Comparison of ENCODE assay signal across 7 mouse cellular contexts in the genomic region with DNA sequence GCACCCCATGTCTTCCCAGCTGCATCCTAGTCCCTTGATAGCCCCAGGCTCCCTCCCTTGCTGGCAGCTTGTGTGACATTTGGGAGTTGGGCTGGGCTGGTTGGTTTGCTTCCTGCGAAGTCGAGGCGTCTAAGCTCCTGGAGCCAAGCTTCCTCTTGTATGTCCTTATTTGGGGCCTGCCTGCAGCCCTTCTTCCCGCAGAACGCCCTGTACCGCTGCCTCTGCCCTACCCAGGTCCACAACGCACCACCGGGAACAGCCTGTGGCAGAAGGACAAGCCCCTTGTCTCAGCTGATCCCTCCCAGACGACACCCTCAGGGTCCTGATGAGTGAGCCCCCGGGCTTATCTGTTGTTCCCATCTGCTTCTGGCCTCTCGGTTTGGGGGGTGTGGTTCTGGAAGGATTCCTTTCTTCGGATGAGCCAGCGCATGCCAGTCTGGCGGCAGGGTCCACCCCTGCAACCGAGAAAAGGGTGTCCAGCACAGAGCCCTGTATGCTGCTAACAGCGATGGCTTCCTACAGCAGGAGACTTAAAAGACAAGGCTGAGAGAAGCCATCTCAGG. TPM values are rescaled to one million over a fixed set of nuclear protein-coding genes. Genes with fewer than 3 reads are reported as not detected.
DNase-seq lines count a peak whose midpoint lies in the region; ATAC-seq and TF ChIP-seq lines count a peak whose summit lies in the region.

No protein-coding gene starts in this region.

- H3K4me1 ChIP-seq in midbrain, postnatal 0 days (ENCODE audit: insufficient read depth, low read length), result no peaks in the 10 kb centered on the region
- no peaks in the 10 kb centered on the region for H3K4me1 ChIP-seq in midbrain, embryonic 15.5 days
- peaks cover 31% of the 10 kb centered on the region for H3K4me1 ChIP-seq in heart, embryonic 15.5 days (replicated peaks)
- H3K4me1 ChIP-seq in liver, adult 2 months (ENCODE audit: control insufficient read depth, insufficient read depth, low read length), result peaks cover 7% of the 10 kb centered on the region; the same call in 1 of the 2 replicates
- H3K4me1 ChIP-seq in stomach, embryonic 16.5 days (ENCODE audit: control insufficient read depth, insufficient read depth, low read length), result peaks cover 26% of the 10 kb centered on the region

- no peaks in the 10 kb centered on the region for H3K36me3 ChIP-seq in midbrain, postnatal 0 days (ENCODE audit: insufficient read depth, low read length)
- H3K36me3 ChIP-seq in midbrain, embryonic 15.5 days (replicated peaks), result no peaks in the 10 kb centered on the region
- H3K36me3 ChIP-seq in heart, embryonic 15.5 days, result no peaks in the 10 kb centered on the region
- H3K36me3 ChIP-seq in liver, adult 2 months (ENCODE audit: control insufficient read depth, insufficient read depth, low read length), result no peaks in the 10 kb centered on the region
- no peaks in the 10 kb centered on the region for H3K36me3 ChIP-seq in stomach, embryonic 16.5 days (ENCODE audit: control insufficient read depth, insufficient read depth, low read length)

- no peak overlapping the region for H3K9ac ChIP-seq in midbrain, postnatal 0 days (replicated peaks; ENCODE audit: low read length, poor library complexity, severe bottlenecking)
- no peak overlapping the region for H3K9ac ChIP-seq in midbrain, embryonic 15.5 days
- H3K9ac ChIP-seq in heart, embryonic 15.5 days, result peak overlapping the region; percentile 50
- peak overlapping the region; percentile 65 for H3K9ac ChIP-seq in liver, adult 2 months (ENCODE audit: low read depth, low read length)
- peak overlapping the region; percentile 66 for H3K9ac ChIP-seq in stomach, embryonic 16.5 days (ENCODE audit: low read length)

- H3K4me3 ChIP-seq in midbrain, postnatal 0 days (ENCODE audit: low read depth, low read length), result no peak overlapping the region
- no peak overlapping the region for H3K4me3 ChIP-seq in midbrain, embryonic 15.5 days
- H3K4me3 ChIP-seq in heart, embryonic 15.5 days, result peak overlapping the region; percentile 37
- peak overlapping the region; percentile 45 for H3K4me3 ChIP-seq in liver, adult 2 months (ENCODE audit: insufficient read depth, low read depth, low read length)
- H3K4me3 ChIP-seq in stomach, embryonic 16.5 days (replicated peaks; ENCODE audit: low read length), result peak overlapping the region; percentile 29

- H3K4me2 ChIP-seq in midbrain, postnatal 0 days (ENCODE audit: low read depth, low read length, poor library complexity, severe bottlenecking), result no peak overlapping the region
- no peak overlapping the region for H3K4me2 ChIP-seq in midbrain, embryonic 15.5 days
- H3K4me2 ChIP-seq in heart, embryonic 15.5 days, result peak overlapping the region; percentile 62
- peak overlapping the region; percentile 46 for H3K4me2 ChIP-seq in stomach, embryonic 16.5 days (ENCODE audit: low read depth, low read length)

- 0 out of 2 replicates have a peak, but pooled peaks cover 4% of the 10 kb centered on the region for H3K27me3 ChIP-seq in midbrain, postnatal 0 days (ENCODE audit: insufficient read depth, low read length)
- H3K27me3 ChIP-seq in midbrain, embryonic 15.5 days (replicated peaks), result no peaks in the 10 kb centered on the region
- no peaks in the 10 kb centered on the region for H3K27me3 ChIP-seq in heart, embryonic 15.5 days
- no peaks in the 10 kb centered on the region for H3K27me3 ChIP-seq in liver, adult 2 months (ENCODE audit: control insufficient read depth, insufficient read depth, low read length)
- no peaks in the 10 kb centered on the region for H3K27me3 ChIP-seq in stomach, embryonic 16.5 days (ENCODE audit: control insufficient read depth, insufficient read depth, low read length)

- H3K9me3 ChIP-seq in midbrain, postnatal 0 days (ENCODE audit: low read length), result no peaks in the 10 kb centered on the region
- H3K9me3 ChIP-seq in midbrain, embryonic 15.5 days, result no peaks in the 10 kb centered on the region
- no peaks in the 10 kb centered on the region for H3K9me3 ChIP-seq in heart, embryonic 15.5 days (replicated peaks)
- H3K9me3 ChIP-seq in stomach, embryonic 16.5 days (replicated peaks; ENCODE audit: control insufficient read depth, low read length), result no peaks in the 10 kb centered on the region

- no peak for TF ChIP-seq POLR2A in liver, adult 2 months (IDR thresholded peaks at IDR 0.05; ENCODE audit: extremely low read depth, insufficient read depth, low read length)

- 14% methylated on average over 16 of the region's 16 CpGs for WGBS in midbrain, postnatal 0 days
- WGBS in midbrain, embryonic 15.5 days, result 9% methylated on average over 16 of the region's 16 CpGs
- WGBS in heart, embryonic 15.5 days, result 5% methylated on average over 16 of the region's 16 CpGs
- WGBS in liver, adult 2 months, result 69% methylated on average over 16 of the region's 16 CpGs
- 11% methylated on average over 16 of the region's 16 CpGs for WGBS in stomach, embryonic 16.5 days

- H3K79me2 ChIP-seq in liver, adult 2 months (ENCODE audit: control insufficient read depth, insufficient read depth, low read length), result no peaks in the 10 kb centered on the region

- ATAC-seq in midbrain, postnatal 0 days (ENCODE audit: low FRiP score), result no peak
- no peak for ATAC-seq in midbrain, embryonic 15.5 days (replicated peaks)
- peak; percentile 77 for ATAC-seq in heart, embryonic 15.5 days (replicated peaks; ENCODE audit: insufficient number of reproducible peaks, insufficient read depth, low FRiP score, low read depth)
- ATAC-seq in stomach, embryonic 16.5 days (ENCODE audit: insufficient read depth, low FRiP score), result peak; percentile 75

- TF ChIP-seq CTCF in midbrain, postnatal 0 days (IDR thresholded peaks at IDR 0.05), result no peak
- no peak for TF ChIP-seq CTCF in liver, adult 2 months (IDR thresholded peaks at IDR 0.05; ENCODE audit: low read depth, low read length)

- H3K27ac ChIP-seq in midbrain, postnatal 0 days (ENCODE audit: low read depth, low read length), result peak overlapping the region; percentile 43; the same call in 1 of the 2 replicates
- H3K27ac ChIP-seq in midbrain, embryonic 15.5 days, result no peak overlapping the region
- H3K27ac ChIP-seq in heart, embryonic 15.5 days, result peak overlapping the region; percentile 84
- H3K27ac ChIP-seq in liver, adult 2 months (replicated peaks; ENCODE audit: insufficient read depth, low read depth, low read length), result peak overlapping the region; percentile 68
- peak overlapping the region; percentile 89 for H3K27ac ChIP-seq in stomach, embryonic 16.5 days (ENCODE audit: low read length)

- no peak for DNase-seq in midbrain, postnatal 0 days (ENCODE audit: low spot score)
- peak; percentile 72 for DNase-seq in c-Kit-positive CD71-positive TER-119-positive erythroid progenitor cells, embryonic 14.5 days (ENCODE audit: low spot score)
- DNase-seq in liver, adult 2 months (ENCODE audit: extremely low read depth, low read depth, low spot score), result no peak
- DNase-seq in cerebellum, adult 11-12 months, result no peak

RNA-seq across cellular contexts. Expression of gene Clic4, which starts 14.3 kb away (rescaled TPM):
- 47.4 and 55.5 TPM in 2 replicates for total RNA-seq in midbrain, postnatal 0 days (2014; rRNA removed)
- 38.0 and 38.6 TPM in 2 replicates for polyA plus RNA-seq in midbrain, postnatal 0 days (2015; fragmentation: Nextera tagmentation; extraction: Ambion mirVana)
- 63.8 and 69.5 TPM in 2 replicates for polyA plus RNA-seq in midbrain, embryonic 15.5 days (2015; fragmentation: Nextera tagmentation; extraction: Ambion mirVana)
- polyA plus RNA-seq in heart, embryonic 15.5 days (2015; fragmentation: Nextera tagmentation; extraction: Ambion mirVana), result 252 and 254 TPM in 2 replicates
- 23.0 and 27.7 TPM in 2 replicates for total RNA-seq in liver, adult 2 months (2014; rRNA removed)
- 23.4 and 30.8 TPM in 2 replicates for polyA plus RNA-seq in liver, adult 2 months (2012; rRNA removed)
- polyA plus RNA-seq in stomach, embryonic 16.5 days (2015; fragmentation: Nextera tagmentation; extraction: Ambion mirVana), result 136 and 141 TPM in 2 replicates

Comparison
In these comparisons a context has a peak if more than half of its experiments do, and no peak if none do; other contexts are left out.
1. ATAC-seq: peak in heart, embryonic 15.5 days (single experiment) and stomach, embryonic 16.5 days (single experiment); none in midbrain, postnatal 0 days (single experiment) and midbrain, embryonic 15.5 days (single experiment).
2. H3K4me2 ChIP-seq: peak in heart, embryonic 15.5 days (single experiment) and stomach, embryonic 16.5 days (single experiment); none in midbrain, postnatal 0 days (single experiment) and midbrain, embryonic 15.5 days (single experiment).
3. H3K4me3 ChIP-seq: peak in heart, embryonic 15.5 days (single experiment), liver, adult 2 months (single experiment) and stomach, embryonic 16.5 days (single experiment); none in midbrain, postnatal 0 days (single experiment) and midbrain, embryonic 15.5 days (single experiment).
4. H3K9ac ChIP-seq: peak in heart, embryonic 15.5 days (single experiment), liver, adult 2 months (single experiment) and stomach, embryonic 16.5 days (single experiment); none in midbrain, postnatal 0 days (single experiment) and midbrain, embryonic 15.5 days (single experiment).